Mouse (Mus musculus) gastrocnemius, postnatal 10 days (tissue): ENCODE data around the gene Lyve1. TPM values are rescaled to one million over a fixed set of nuclear protein-coding genes. Genes with fewer than 3 reads are reported as not detected.

ENCODE experiments used
- DNase-seq: peaks from one replicate; pipeline ENCODE4 v3.0.0; 2021; ENCODE audit warnings: mixed read lengths
- total RNA-seq, 2 experiments: library from RNA; stranded (reverse); gene quantifications; 2 replicates each; pipeline ENCODE4 v1.2.3; 2021

Gene Lyve1
- total RNA-seq, 2 experiments from 2014 or later = 8.4 to 11.5 TPM

DNA sequence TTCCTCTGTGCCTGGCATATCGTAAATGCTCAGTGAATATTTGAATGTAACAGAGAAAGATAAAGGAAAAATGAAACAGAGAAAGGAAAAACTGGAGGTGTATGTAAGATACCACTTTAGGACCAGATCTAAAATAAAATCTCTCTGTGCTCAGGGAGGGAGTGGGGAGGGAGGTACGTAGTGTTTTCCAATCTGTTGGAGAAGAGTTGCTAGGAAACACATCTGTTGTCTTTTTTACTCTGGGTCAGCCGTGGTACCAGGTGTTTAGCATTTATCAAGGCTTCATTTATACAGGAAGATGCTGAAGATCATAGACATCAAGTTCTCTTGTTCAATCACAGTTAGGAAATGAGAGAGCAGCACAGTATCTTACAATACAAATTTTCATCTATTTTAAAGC, 8.5 kb downstream of the Lyve1 start:
- no peak for DNase-seq

DNA sequence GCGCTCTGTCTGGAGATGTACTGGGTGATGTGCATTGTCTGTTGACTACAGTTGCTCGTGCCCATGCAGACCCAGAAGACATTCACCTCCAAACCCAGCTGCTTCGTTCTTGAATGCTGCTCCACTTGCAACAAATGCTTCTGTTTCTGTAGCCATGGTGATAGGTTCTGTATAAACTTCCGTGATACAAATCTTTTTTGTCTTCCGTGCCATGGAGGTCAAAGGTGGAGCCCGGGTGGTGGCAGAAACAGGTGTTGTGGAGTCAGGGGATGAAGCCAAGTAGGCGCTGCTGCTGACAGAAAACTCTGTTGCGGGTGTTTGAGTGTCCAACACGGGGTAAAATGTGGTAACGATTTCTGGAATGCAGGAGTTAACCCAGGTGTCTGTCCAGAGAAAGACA, 9.4 kb downstream of the Lyve1 start:
- no peak for DNase-seq

DNA sequence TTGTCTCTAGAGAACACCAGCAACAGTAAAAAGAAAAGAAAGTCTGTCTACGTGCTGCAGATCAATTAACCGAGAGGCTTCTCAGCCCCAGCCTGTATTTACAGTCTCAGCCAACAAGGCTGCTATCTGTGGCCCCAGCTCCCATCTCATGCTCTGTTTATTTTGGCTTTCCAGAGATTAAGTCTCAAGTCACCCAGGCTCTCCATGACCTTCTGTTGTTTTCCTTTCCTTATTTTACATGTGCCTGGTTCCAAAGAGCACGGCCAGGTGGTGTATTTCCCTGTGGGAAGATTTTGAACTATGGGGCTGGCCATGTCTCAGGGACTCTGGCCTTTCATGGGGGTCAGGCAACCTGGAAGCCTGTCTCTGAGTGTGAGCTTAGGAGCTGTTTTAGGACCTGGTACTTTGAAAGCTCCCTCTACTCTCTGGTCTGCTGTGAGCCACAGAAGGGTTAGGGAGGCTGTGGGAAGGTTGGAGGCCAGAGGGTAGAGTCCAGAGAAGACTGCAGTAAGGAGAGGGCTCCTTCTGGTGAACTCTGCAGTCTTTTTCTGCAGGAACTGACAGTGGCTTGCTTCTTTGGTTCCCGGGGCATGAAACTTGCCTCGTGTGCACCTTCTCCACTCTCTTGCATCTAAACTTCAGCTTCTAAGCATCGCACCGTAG, 11.4 kb downstream of the Lyve1 start:
- no peak for DNase-seq

DNA sequence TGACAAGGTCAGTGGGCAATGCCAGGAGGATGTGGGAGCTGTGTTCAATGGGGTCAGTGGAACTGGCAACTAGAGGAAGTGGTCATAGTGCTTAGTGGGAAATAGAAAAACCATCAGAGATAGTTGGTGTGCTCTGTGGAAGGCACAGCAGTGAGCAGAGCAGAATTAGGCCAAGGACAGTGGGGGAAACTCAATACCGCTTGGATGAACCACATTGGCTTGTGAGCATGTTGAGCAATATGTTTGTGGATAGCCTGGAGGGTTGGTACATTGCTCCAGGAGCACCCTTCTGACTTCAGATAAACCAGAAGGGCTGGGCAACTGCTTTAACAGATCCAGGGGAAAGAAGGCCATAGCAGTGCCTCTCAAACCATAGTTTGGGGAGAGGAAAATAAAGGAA, 14.7 kb downstream of the Lyve1 start:
- no peak for DNase-seq

DNA sequence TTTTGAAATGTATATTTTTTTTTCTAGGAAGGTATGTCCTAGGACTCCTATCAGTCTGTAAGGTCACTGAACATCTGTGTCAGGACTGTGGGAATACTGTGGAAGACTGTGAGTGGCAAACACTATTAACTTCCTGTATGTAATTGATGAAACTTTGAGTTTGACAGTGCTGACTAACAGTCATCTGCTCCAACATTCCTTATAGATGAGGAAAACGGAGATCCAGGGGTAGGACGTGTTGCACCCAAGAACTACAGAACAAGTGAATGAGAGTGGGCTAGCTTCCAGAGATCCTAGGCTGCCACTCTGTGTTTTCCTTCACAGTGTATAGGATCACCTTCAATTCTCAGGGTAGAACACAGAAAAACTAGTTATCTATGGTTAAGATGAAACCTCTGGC, 15.7 kb downstream of the Lyve1 start:
- DNase-seq = no peak

DNA sequence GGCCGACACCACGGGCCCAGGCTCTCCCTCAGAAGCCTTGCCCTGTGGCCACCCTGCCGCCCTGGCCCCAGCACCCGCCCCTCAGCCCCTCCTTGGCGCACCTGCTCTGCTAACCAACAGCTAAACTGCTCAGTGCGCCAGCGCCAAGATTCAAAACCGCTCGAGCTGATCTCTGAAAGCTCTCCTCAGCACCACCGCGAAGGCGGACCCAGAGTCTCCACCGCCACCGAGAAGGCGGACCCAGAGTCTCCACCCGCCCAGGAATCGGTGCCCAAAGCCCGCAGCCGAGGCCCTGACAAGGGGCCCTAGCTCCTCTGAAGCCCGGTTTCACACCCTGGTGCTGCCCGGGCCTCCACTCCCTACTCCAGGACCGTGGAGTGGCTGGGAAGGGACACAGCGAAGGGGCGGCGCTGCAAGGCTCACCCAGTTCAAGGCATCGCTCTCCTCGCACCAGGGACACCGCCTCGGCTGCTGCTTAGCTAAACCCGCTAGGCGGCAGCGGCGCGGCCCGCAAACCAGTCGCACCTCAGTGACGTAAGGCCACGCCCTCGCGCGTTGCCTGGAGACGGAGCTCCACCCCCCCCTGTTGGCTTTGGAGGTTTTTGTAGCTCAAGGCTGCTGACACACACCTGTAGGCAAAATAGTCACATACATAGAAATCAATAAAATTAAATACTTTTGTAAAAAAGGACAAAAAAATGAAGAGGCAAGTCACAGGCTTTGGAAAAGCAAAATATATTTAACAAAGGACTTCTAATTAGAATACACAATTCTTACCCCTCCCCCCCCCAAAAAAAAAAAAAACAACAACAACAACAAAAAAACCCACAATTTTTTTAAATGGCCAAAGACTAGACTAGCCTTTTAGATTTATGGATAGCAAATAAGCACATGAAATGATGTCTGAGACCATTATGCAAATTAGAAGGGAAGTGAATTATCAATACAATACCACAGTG, 18.8 kb downstream of the Lyve1 start, which contains the start of gene Rnf141:
Gene Rnf141 (minus strand): TSS at position 542 of the 959 bp plus-strand sequence.
- DNase-seq = peak; percentile 91

DNA sequence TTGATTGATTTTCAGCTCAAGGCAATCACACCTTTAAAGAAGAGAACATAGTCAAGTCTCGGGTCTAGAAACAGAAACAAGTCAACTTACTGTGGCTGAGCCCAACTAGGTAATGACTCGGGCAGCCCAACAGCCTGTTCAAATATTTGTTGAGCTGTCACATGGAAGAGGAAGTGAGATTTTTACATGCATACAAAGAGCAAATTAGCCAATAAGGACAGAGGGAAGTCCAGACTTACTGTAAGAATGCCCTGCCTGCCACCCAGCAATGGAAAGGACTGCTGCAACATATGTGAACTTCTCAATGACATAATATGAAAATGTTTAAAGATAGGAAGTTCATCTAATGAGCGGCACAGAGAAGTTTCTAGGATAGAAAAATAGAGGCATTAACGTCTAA, 22.7 kb downstream of the Lyve1 start:
- no peak for DNase-seq

DNA sequence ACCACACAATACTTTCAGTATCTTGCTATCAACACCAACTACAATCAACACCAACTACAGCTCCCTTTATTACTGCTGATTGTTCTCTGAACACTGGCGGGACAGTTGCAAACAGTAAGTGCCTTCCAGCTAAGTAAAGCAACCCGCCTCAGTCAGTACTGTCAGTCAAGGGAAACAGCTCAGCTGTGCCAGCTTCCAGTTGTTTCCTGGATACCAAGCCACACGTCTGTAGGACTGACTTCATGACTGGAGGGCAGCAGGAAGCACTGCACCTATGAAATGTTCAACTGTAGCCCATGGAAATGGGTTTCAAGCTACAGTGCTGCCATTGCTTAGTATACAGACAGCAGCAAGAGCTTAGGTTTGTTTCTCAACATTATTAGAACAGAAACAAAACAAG, 28.5 kb downstream of the Lyve1 start:
- no peak for DNase-seq

DNA sequence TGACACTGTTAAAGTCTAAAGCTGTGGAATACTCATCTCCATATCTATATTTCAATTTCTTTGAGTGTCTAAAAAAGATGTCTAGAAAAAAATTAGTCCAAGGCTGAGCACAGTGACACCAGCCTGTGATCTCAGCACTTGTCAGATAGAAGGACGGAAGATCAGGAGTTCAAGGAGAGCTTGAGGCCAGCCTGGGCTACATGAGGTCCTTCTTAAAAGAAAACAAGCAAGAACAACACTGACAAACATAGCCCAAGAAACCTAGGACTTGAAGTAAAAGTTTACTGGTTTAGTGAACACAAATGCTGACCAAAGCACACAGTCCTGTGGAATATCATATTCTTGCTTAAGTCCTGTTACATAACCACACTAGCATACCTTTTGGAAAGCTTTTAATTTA, 29.0 kb downstream of the Lyve1 start:
- DNase-seq = no peak

DNA sequence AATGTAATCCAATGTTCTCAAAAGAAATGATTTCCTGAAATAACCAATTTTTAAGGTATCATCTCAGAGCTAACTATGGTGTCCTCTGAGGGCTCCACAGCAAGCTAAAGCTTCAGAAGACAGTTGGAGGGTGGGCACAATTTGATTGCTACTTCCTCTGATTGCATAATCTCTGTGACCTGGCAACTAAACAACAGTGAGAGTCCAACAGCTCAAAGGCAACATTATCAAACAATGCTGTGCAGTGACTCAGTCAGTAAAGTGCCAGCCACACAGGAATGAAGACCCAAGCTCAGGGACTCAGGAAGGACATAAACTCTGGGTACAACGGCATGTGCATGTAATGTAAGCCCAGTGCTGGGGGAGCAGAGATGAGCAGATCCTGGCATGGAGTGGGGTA, 30.0 kb downstream of the Lyve1 start:
- DNase-seq = no peak

DNA sequence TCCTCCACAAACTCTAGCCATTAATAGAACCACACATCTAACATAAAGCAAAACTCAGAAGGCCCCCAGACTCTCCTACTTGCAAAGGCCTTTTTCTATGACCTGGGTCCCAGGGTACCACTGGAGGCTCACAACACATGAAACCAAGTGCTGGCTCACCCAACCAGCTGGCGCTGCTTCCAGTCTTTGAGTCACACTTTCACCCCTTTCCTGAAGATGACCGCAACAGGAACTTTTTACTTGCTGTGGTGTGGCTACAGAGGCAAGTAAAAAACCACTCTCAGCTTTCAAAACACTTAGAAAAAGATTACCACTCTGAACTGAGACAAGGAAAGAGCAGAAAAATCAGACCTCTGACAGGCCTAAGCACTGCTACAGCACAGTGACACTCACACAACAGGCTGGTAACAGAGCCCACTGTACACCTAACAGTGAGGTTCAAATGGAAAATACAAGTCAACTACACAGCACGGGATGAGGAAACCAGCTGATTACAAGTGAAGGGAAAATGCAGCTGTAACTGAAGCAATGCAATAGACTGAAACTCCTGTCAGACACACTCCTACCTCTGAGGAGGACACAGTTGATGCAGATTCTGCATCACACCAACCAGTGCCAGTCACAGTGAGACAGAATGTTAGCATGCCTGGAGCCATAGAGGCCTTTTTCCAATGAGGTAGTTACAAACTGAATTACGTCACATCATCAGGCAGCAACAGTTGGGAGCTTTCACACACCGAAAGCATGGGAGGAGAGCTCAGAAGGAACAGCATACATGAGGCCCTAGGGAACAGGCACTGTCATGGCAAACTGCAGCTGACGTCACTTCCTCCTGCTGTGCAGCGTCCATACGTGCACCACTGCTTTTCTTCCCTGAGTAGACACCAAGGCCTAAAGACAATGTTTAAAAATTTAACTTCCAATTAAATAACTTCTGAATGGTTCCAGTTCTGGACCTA, 38.8 kb downstream of the Lyve1 start:
- DNase-seq = no peak

DNA sequence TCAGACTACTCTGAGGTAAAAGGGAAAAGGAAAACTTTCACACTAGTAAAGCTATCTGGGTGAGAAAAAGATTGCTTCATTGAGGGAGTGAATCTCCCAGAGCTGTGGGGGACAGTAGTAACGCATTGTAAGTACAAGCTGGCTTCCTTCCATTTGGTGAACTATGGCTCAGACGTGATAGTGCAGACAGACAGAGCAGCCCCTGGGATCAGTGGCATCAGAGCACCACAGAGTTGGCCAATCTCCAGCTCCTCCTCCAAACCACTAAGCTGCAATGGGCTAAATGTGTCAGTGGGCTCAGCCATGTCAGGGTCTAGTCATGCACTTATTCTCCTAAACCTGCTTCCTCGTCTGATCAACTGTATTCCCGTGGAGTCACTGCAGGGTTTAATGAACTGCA, 39.4 kb downstream of the Lyve1 start:
- no peak for DNase-seq

DNA sequence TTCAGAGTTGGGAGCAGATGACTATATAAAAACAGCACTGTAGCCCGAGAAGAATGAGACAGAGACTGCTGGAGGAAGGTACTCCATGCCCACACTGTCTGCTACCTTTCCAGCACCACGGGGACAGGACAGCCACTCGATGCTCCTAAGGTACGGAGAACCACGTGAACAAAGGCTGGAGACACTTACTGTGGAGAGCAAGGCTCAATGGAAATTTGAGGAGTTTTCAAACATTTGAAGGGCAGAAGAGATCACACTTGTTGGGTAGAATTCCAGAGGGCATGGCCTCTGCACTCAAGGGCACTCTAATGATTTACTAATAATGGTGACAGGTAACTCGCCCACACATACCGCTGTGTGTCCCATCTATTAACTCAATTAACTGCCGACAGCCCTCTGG, 40.0 kb downstream of the Lyve1 start:
- no peak for DNase-seq

DNA sequence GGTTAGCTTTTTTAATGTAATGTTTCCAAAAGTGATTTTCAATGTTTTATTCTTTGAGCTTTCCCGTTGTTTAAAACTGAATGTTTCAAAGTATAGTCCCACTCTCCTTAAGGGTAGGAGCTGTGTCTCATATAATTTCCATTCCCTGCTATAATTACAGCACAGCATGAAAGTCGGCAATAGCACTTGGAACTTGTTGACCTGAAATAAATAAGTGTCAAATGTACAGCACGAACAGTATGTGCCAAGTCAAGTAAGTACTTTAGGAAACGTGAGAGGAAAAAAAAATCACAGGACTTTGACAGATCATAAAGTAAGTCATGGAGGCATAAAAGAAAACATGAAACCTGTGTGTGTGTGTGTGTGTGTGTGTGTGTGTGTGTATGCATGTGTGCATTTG, 41.0 kb downstream of the Lyve1 start:
- no peak for DNase-seq

DNA sequence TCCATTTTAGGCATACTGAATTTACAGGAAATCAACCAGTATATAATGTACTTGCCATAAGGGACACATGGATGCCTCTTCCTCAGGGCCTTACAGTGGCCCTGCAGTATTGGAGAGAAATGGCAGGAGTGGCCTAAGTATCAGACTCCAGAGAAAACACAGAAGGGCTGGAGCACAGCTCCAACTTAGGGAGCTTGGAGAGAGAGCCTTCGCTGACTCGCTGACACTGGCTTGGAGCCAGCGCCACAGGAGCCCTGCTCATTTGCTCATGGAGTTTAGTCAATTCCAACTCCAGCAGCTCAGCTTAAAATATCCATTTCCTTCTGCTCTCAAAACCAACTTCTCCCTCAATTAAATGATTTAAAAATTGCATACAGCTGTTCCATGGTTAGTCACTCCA, 41.4 kb downstream of the Lyve1 start:
- peak; percentile 61 for DNase-seq

DNA sequence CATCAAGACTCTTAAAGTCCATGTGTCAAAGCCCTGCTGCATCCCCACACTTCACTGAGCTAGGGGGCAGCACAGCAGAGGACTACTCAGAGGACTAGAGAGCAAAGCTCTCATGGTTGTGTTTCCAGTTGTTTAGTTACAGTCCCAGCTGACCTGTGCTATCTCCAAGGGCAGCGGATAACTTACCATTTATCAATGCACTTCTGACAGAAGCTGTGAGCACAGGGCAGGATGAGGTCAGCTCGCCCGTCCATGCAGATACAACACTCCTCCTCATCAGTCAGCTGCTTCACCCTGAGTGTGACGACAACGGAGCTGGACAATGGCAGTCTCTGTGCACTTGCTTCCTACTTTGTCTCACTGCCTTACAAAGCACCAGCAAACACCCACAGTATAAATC, 42.0 kb downstream of the Lyve1 start:
- DNase-seq = no peak

DNA sequence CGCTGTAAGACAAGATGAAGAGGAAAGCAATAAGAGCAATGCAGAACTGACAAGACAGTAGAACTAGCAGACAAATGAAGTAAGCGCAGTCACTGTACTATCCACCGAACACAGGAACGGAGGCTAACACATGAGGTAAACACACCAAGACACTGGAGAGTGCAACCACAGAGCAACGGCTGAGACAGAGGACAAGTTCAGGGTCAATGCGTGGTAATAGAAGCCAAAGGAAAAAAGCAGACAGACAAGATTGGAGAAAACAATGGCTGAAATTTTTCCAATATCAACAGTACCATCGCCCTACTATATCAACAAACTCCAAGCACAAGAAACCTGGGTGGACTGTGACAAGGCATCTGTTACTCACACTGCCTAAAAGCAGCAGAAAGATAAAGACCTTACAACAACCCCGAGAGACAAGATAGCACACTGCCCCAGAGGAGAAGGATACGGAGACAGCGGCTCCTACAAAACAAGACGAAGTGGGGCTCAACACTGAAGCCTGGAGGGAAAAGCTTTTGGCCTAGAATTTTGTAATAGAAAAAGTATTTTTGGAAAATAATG, 44.2 kb downstream of the Lyve1 start:
- DNase-seq = no peak

DNA sequence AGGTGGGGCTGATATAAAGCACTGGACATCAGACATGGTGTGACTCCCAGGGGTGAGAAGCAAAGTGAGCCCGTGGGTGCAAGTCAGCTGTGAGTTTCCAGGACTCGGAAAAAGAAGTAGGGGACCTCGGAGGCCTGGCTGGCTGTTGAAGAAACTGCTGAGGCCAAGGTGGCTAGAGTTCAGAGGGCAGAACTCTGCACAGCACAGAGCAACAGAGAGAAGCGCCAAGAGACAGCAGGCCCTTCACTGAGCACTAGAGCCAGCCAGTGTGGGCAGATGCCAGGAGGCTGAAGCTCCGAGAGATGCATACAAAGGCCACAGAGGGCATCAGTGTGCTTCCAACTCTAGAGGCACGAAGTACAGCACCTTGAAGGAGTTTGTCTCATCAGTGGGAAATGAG, 44.8 kb downstream of the Lyve1 start:
- DNase-seq = no peak

DNA sequence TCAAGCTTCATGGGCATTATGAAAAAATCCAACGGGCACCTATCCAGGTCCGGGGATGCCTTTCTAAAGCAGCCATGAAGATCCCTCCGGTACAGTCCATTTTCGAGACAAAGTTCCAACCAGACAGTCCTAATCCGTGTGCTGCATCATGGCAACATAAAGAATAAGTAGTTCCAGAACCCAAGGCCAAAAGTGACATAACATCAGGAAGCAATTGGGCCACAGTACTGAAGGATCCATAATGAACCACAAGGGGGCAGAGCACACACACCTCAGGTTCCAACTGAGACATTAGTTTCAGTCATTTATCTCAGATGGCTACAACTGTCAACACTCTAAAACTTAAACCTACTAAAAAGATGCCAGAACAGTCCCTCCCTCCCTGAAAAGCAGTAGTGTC, 47.0 kb downstream of the Lyve1 start:
- DNase-seq = no peak

DNA sequence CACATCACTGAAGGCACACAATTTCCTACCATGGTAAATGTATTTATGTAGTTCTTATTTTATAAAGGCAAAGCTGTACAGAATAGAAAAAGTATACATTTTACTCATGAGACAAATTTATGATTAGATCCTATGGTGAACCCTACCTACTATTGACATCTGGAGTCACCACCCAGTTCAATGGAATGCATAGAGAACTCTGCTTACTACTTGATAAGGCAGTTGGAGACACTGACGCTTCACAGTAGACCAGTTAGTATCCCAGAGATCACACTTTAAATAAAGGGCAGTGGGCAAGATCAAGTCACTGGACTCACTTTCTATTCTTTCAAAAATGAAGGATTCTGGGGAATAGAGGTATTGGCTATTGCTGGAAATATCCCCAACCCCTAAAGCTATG, 49.1 kb downstream of the Lyve1 start:
- DNase-seq = no peak

DNA sequence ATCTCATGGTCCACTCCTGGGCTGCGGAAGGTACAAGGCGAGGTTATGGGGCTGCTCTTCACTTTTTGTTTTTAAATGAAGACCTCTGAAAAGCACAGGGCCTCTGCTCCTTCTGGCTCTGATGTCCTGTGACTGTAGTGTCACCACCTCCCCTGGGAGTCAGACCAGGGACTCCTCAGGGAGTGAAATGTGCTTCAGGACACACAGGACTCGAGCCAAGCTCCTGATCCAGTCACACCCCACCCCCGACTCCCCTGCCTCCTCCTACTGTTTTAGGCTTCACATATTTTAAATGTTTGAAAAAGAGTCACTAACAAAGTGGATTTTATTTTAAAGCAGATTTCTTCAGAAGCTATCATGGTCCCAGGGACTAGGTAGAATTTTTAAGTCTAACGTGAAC, 51.5 kb downstream of the Lyve1 start:
- no peak for DNase-seq

DNA sequence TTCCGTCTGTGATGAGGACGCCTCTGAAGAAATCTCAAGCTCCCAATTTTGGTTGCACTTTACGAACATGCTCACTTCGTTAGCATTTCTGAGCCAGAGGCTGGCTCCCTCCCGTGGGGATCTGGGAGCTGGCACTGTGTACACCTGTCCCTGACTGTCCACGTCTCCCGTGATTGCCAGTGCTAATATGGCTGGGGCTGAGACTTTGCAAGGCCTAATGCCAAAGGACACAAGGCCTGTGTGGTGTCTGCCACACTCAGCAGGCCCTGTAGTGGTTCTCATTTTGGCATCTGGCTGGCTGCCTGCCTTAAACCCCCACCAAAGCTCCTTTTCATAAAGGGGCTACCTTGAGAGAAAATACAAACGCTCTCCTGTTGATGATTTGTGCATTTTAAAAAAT, 52.0 kb downstream of the Lyve1 start:
- DNase-seq = no peak
